ENCODE assay signal across 30 mouse cellular contexts in genomic region chr17:47461688-47462087, GRCm38 (mm10). TPM values are rescaled to one million over a fixed set of nuclear protein-coding genes. Genes with fewer than 3 reads are reported as not detected.
DNase-seq lines count a peak whose midpoint lies in the region; ATAC-seq lines count a peak whose summit lies in the region.
"Had no signal": no experiment of that assay in that cellular context is flagged by ENCODE, and none has a peak within 500 bp of the region (broad histone marks: within the 10 kb centered on the region; RNA-seq: fewer than 3 reads in every experiment).

No protein-coding gene starts in this region.

- no peak overlapping the region for H3K4me3 ChIP-seq in kidney, embryonic 15.5 days (replicated peaks)
- H3K4me3 ChIP-seq in lung, embryonic 16.5 days (ENCODE audit: low read length) = no peak overlapping the region
- H3K4me3 ChIP-seq: limb, embryonic 10.5 days; limb, embryonic 15.5 days; myocyte; neural tube, embryonic 12.5 days had no signal

- H3K27ac ChIP-seq in kidney, embryonic 15.5 days = 0 out of 2 replicates have a peak overlapping the region, but pooled peaks have one; percentile 3
- peak overlapping the region; percentile 40 for H3K27ac ChIP-seq in lung, embryonic 16.5 days (ENCODE audit: low read length)
- H3K27ac ChIP-seq: hindbrain, embryonic 14.5 days; limb, embryonic 10.5 days; limb, embryonic 15.5 days; neural tube, embryonic 12.5 days had no signal

- no peak overlapping the region for H3K9ac ChIP-seq in kidney, embryonic 15.5 days
- no peak overlapping the region for H3K9ac ChIP-seq in lung, embryonic 16.5 days (ENCODE audit: low read length)
- H3K9ac ChIP-seq: hindbrain, embryonic 14.5 days; limb, embryonic 15.5 days; neural tube, embryonic 12.5 days had no signal

- peak; percentile 74 for DNase-seq in heart, adult 11 months
- no peak for DNase-seq in heart, postnatal 4 days
- no peak for DNase-seq in kidney, postnatal 36 days
- DNase-seq in lung, postnatal 4 days = no peak
- DNase-seq: adrenal gland, postnatal 10 days; cerebellum, adult 8-10 months; cerebellum, postnatal 36 days; gastrocnemius, postnatal 14 days; kidney, adult 8-10 months; kidney, postnatal 10 days; layer of hippocampus, adult 9-11 months; lung, adult 2 months; right cerebral cortex, adult 18-20 months had no signal

- H3K9me3 ChIP-seq in kidney, embryonic 15.5 days (replicated peaks) = no peaks in the 10 kb centered on the region
- no peaks in the 10 kb centered on the region for H3K9me3 ChIP-seq in lung, embryonic 16.5 days (ENCODE audit: control insufficient read depth, low read length)
- H3K9me3 ChIP-seq: limb, embryonic 10.5 days; limb, embryonic 15.5 days; neural tube, embryonic 12.5 days had no signal

- no peaks in the 10 kb centered on the region; the same call in 1 of the 2 replicates for H3K27me3 ChIP-seq in kidney, embryonic 15.5 days
- H3K27me3 ChIP-seq in lung, embryonic 16.5 days (ENCODE audit: control insufficient read depth, insufficient read depth, low read depth, low read length) = no peaks in the 10 kb centered on the region

- no peak for ATAC-seq in kidney, embryonic 15.5 days (replicated peaks; ENCODE audit: low FRiP score)
- no peak for ATAC-seq in lung, embryonic 16.5 days (ENCODE audit: low read depth)
- ATAC-seq in inflammation-experienced regulatory T-cells, adult 6 months = no peak
- ATAC-seq in megakaryocyte-erythroid progenitor cell, adult 5-6 weeks (replicated peaks; ENCODE audit: low FRiP score, low TSS enrichment, poor library complexity, severe bottlenecking) = no peak; the same call in 1 of the 2 replicates
- ATAC-seq: forebrain, embryonic 14.5 days; midbrain, embryonic 16.5 days had no signal

- H3K36me3 ChIP-seq in kidney, embryonic 15.5 days = no peaks in the 10 kb centered on the region
- H3K36me3 ChIP-seq in lung, embryonic 16.5 days (ENCODE audit: control insufficient read depth, insufficient read depth, low read length) = no peaks in the 10 kb centered on the region
- H3K36me3 ChIP-seq: limb, embryonic 10.5 days; limb, embryonic 15.5 days; neural tube, embryonic 12.5 days had no signal

- WGBS in kidney, embryonic 15.5 days = 75% methylated on average over 3 of the region's 3 CpGs
- WGBS in lung, embryonic 16.5 days = 40% methylated on average over 3 of the region's 3 CpGs

- peaks cover 53% of the 10 kb centered on the region for H3K4me1 ChIP-seq in kidney, embryonic 15.5 days
- H3K4me1 ChIP-seq in lung, embryonic 16.5 days (replicated peaks; ENCODE audit: control insufficient read depth, insufficient read depth, low read length) = peaks cover 17% of the 10 kb centered on the region

- no peak overlapping the region for H3K4me2 ChIP-seq in kidney, embryonic 15.5 days
- no peak overlapping the region for H3K4me2 ChIP-seq in lung, embryonic 16.5 days (ENCODE audit: low read depth, low read length)
- H3K4me2 ChIP-seq: hindbrain, embryonic 14.5 days; limb, embryonic 15.5 days; midbrain, embryonic 11.5 days; neural tube, embryonic 12.5 days had no signal

RNA-seq across cellular contexts. Expression of gene 1700001C19Rik, which starts 24.5 kb away (rescaled TPM):
- under 1 TPM; 0.32 to 0.45 TPM for total RNA-seq in heart, postnatal 4 days (2021)
- 0.26 and 0.46 TPM in 2 replicates for polyA plus RNA-seq in kidney, embryonic 15.5 days (2015; fragmentation: Nextera tagmentation; extraction: Ambion mirVana)
- polyA plus RNA-seq in lung, embryonic 16.5 days (2015; fragmentation: Nextera tagmentation; extraction: Ambion mirVana) = not detected in 2 replicates
- polyA plus RNA-seq in inflammation-experienced regulatory T-cells, adult 6 months (2017; shearing (Covaris generic)) = not detected
- not detected in 2 replicates for total RNA-seq in megakaryocyte-erythroid progenitor cell, adult 5-6 weeks (2014; fragmentation: Nextera tagmentation)
- not detected in 2 replicates for total RNA-seq in megakaryocyte-erythroid progenitor cell, adult 5-6 weeks (2017)
- total RNA-seq: CH12.LX; gastrocnemius, postnatal 14 days; heart, adult 8-10 months; left cerebral cortex, postnatal 10 days had no signal
- polyA plus RNA-seq: C2C12; myocyte; spleen, adult 2 months had no signal

RNA-seq across cellular contexts. Expression of gene AI661453, which starts 25.3 kb away (rescaled TPM):
- 1 to 10 TPM; 2.2 to 3.5 TPM for total RNA-seq in heart, postnatal 4 days (2021)
- polyA plus RNA-seq in kidney, embryonic 15.5 days (2015; fragmentation: Nextera tagmentation; extraction: Ambion mirVana) = 1.7 and 2.1 TPM in 2 replicates
- polyA plus RNA-seq in lung, embryonic 16.5 days (2015; fragmentation: Nextera tagmentation; extraction: Ambion mirVana) = 1.8 and 2.3 TPM in 2 replicates
- not detected for polyA plus RNA-seq in inflammation-experienced regulatory T-cells, adult 6 months (2017; shearing (Covaris generic))
- 0.67 and 1.1 TPM in 2 replicates for total RNA-seq in megakaryocyte-erythroid progenitor cell, adult 5-6 weeks (2014; fragmentation: Nextera tagmentation)
- total RNA-seq in megakaryocyte-erythroid progenitor cell, adult 5-6 weeks (2017) = 0.04 TPM in 1 of 2 replicates, not detected in the other
- total RNA-seq: CH12.LX had no signal

RNA-seq across cellular contexts. Expression of gene Taf8, which starts 40.4 kb away (rescaled TPM):
- 10 to 100 TPM; 13.7 to 14.6 TPM for total RNA-seq in heart, postnatal 4 days (2021)
- 32.2 and 37.0 TPM in 2 replicates for polyA plus RNA-seq in kidney, embryonic 15.5 days (2015; fragmentation: Nextera tagmentation; extraction: Ambion mirVana)
- 30.5 and 30.9 TPM in 2 replicates for polyA plus RNA-seq in lung, embryonic 16.5 days (2015; fragmentation: Nextera tagmentation; extraction: Ambion mirVana)
- polyA plus RNA-seq in inflammation-experienced regulatory T-cells, adult 6 months (2017; shearing (Covaris generic)) = 10 to 100 TPM; 56.9 to 80.8 (median 70.0) TPM
- total RNA-seq in megakaryocyte-erythroid progenitor cell, adult 5-6 weeks (2014; fragmentation: Nextera tagmentation) = 30.6 and 34.8 TPM in 2 replicates
- 30.5 and 45.8 TPM in 2 replicates for total RNA-seq in megakaryocyte-erythroid progenitor cell, adult 5-6 weeks (2017)

RNA-seq across cellular contexts. Expression of gene Ccnd3, which starts 43.2 kb away (rescaled TPM):
- total RNA-seq in heart, postnatal 4 days (2021) = 100 to 1,000 TPM; 170 to 175 TPM
- polyA plus RNA-seq in kidney, embryonic 15.5 days (2015; fragmentation: Nextera tagmentation; extraction: Ambion mirVana) = 272 and 294 TPM in 2 replicates
- polyA plus RNA-seq in lung, embryonic 16.5 days (2015; fragmentation: Nextera tagmentation; extraction: Ambion mirVana) = 258 and 277 TPM in 2 replicates
- polyA plus RNA-seq in inflammation-experienced regulatory T-cells, adult 6 months (2017; shearing (Covaris generic)) = 100 to 1,000 TPM; 124 to 141 (median 130) TPM
- 157 and 169 TPM in 2 replicates for total RNA-seq in megakaryocyte-erythroid progenitor cell, adult 5-6 weeks (2014; fragmentation: Nextera tagmentation)
- total RNA-seq in megakaryocyte-erythroid progenitor cell, adult 5-6 weeks (2017) = 31.3 and 51.3 TPM in 2 replicates
